Mouse (Mus musculus) B cell, adult 62 days (primary cell): ENCODE measurements around the gene Fbxw8. TPM values are rescaled to one million over a fixed set of nuclear protein-coding genes. Genes with fewer than 3 reads are reported as not detected.

ENCODE experiments used
- total RNA-seq: library from RNA; stranded (reverse); gene quantifications from 4 replicates; pipeline ENCODE4 v1.2.4, GENCODE M21; 2023

Fbxw8 gene
- 21.1 to 24.1 TPM (median 22.5 TPM) in 4 replicates for total RNA-seq

GRCm38 (mm10) chr5:118154839-118155564 is at the start of gene Fbxw8:
TSS of gene Fbxw8 (minus strand) at chr5:118155464.

GRCm38 (mm10) chr5:118164581-118164980 is 9.3 kb upstream of the Fbxw8 start, which contains the start of gene Hrk:
TSS of gene Hrk (plus strand) at chr5:118164648.

DNA sequence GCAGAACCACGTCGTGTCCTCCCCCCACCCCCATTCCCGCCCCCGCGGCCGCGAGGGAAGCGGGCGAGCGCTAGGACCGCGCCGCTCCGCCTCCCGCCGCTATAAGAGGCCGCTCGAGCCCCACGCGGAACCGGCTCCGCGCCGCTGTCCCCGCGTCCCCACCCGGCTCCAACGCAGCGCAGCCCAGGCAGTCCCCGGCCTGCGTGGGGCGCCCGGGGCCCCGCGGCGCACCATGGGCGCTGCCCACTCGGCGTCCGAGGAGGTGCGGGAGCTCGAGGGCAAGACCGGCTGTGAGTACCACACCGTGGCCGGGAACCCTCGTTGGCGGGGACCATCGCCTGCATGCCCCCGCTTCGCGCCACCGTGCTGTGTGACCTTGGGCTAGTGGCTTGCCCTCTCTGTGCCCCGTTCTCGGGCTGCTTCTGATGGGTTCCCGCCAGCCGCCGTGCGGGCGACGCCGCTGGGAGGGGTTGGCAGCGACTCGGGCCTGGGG is 127.5 kb downstream of the Fbxw8 start, which contains the start of gene Tesc:
Tesc (plus strand) TSS at position 46 of the 493 bp plus-strand sequence.

Other genes starting within 250 kb of the Fbxw8 start
- gene Fbxo21, start 178.7 kb downstream of the Fbxw8 start, total RNA-seq, result 21.0 to 39.2 TPM (median 26.1 TPM) in 4 replicates
- 0.60 to 1.6 TPM (median 1.2 TPM) in 3 of 4 replicates, not detected in the other for gene Tesc, start 127.7 kb downstream of the Fbxw8 start, total RNA-seq
- not detected in 4 replicates for gene Hrk, start 9.2 kb upstream of the Fbxw8 start, total RNA-seq
- gene Rnft2, start 89.7 kb upstream of the Fbxw8 start, total RNA-seq, result 0.94 to 2.3 TPM (median 1.2 TPM) in 4 replicates
- gene 2410131K14Rik, start 89.8 kb upstream of the Fbxw8 start, total RNA-seq, result 9.6 to 11.1 TPM (median 10.6 TPM) in 4 replicates